Mouse (Mus musculus): ENCODE measurements around the gene Dthd1. TPM values are rescaled to one million over a fixed set of nuclear protein-coding genes. Genes with fewer than 3 reads are reported as not detected.

Dthd1 gene
- 0.15 TPM in 1 of 2 replicates, not detected in the other for total RNA-seq (2015)
- total RNA-seq (2017), result not detected in 2 replicates

GRCm38 (mm10) chr5:62813402-62814071 lies at the start of gene Dthd1:
TSS of gene Dthd1 (plus strand) at chr5:62813823.
- ATAC-seq (replicated peaks; ENCODE audit: poor library complexity), result no peak

DNA sequence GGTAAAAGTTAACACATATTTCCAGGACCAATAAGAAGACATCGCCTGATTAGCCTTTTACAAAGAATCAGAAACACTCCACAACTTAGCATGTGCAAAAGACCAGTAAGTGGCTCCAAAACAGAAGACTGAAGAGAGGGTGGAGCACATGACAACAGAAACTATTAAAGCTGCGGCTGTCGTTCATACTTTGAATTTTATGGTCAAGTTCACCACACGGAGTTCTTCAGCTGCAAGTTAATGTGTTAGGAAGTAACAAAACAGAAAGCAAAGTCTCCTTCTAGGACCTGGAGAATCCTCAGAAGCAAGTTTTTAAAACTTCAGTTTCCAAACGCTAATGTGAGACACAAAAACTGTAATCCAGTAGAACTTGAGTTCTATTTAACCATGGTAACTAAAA lies 49.5 kb upstream of the Dthd1 start:
- no peak for ATAC-seq (replicated peaks; ENCODE audit: poor library complexity)

DNA sequence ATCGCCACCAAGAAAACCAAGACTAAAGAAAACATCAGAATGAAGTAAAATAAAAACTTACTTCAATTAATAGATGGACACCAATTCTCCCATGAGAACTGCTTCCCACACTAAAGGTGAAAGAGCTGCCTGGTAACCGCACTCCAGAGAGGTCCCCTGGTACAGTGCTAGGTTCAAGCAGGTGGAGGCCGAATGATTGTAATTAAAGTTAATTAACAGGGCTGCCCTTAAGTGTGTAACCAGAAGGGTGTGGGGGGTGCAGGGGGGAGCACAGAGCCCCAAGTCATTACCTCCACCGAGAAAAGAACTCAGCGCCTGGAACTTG lies 48.2 kb upstream of the Dthd1 start:
- peak; percentile 2; the same call in 1 of the 2 replicates for ATAC-seq (replicated peaks; ENCODE audit: poor library complexity)

DNA sequence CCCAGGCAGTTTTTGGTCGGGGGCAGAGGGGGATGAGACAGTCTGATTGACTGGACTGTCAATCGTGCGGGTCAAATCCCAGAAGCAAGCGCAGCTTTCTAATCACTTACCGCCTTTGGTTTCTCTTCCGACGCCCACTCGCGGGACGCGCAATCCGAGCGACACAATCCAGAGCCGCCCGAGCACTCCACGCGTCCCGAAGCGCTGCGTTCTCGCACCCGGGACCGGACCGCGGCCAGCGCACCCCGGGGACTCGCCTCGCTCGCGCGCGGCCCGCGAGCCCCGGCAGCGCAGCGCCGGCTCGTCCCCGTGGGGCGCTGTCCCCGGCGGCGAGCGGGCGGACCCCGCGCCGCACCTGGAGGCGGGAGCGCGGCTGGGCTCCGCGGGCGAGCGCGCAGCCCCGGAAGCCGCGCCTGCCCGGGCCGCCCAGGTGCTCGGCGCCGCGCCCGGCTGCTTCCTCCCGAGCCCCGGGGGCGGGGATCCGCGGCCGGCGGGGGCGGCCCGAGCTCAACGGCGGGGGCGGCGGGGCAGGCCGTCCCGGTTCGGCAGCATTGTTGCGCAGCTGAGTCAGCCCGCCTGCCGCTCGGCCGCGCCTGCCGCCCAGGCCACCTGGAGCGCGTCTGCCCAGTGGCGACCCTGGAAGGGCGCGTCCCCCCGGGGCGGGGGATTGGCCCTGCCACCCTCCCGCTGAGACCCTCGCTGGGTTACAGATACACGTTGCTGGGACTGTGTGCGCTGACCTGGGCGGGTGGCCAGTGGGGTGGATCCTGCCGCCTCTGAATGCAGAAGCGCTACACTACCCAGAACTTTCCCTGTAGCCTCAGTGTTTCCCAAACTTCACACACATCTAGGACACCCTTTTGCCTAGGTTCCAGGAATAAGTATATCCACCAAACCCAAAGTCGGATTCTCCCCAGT lies 47.6 kb upstream of the Dthd1 start, which contains the start of gene Arap2:
Gene Arap2, minus strand, starts transcription at position 376 of the 918 bp plus-strand sequence.
- ATAC-seq (replicated peaks; ENCODE audit: poor library complexity), result peak; percentile 41

DNA sequence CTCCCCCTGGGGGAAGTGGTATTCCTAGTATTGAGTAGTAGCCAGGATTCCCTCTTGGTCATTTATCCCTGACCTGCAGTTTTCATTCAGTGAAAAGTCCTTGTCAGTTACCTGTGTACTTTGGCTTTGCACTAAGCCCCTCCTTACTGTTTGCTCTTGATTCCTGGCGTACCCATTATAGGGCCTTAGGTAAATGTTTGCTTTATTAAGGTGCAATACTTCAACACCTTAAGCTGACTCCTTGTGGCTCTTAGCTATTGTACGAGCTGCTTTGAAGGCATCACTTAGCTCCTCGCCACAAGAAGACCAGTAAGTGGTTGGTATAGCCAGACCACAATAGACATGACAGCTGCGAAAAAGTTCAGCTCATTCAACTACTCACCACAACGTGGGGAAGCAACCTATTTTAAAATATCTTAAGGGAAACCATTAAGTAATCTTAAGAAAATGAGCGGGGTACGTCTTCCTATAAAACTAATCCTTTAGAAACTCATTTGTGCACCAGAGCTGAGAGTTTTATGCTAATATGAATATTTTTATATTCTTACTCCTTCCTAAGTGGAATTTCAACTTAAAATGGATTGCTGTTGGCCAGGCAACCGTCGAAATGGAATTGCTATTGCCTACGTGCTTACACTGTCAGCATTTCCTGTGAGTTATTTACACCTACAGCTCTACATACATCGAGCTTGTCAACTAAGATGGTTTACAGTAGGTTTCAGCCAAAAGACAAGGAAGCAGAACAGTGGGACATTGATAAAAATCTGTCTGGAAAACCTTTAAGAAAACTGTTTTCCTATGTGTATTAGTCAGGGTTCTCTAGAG lies 41.6 kb upstream of the Dthd1 start:
- peak; percentile 82 for ATAC-seq (replicated peaks; ENCODE audit: poor library complexity)

DNA sequence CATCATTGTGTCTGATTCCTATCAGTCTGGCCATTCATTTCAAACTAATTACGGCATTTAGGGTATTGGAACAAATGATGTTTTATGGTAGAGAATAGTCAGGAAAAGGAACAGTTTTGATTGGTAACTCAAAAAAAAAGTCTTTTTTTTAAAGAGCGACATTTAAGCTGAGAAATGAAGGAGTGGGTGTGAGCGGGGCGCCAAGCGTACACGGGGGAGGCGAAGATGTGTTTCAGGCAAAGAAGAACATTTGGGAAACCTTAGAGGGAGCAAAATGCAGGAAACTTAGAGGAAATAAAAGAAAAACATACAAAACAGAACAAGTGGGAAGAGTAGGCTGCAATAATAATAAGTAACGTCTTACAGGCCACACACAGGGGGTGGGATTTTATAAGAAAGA lies 35.8 kb upstream of the Dthd1 start:
- no peak for ATAC-seq (replicated peaks; ENCODE audit: poor library complexity)

- peak; percentile 26; the same call in 1 of the 2 replicates for ATAC-seq (replicated peaks; ENCODE audit: poor library complexity)
Observed at GRCm38 (mm10) chr5:62778682-62779081, 34.9 kb upstream of the Dthd1 start.

DNA sequence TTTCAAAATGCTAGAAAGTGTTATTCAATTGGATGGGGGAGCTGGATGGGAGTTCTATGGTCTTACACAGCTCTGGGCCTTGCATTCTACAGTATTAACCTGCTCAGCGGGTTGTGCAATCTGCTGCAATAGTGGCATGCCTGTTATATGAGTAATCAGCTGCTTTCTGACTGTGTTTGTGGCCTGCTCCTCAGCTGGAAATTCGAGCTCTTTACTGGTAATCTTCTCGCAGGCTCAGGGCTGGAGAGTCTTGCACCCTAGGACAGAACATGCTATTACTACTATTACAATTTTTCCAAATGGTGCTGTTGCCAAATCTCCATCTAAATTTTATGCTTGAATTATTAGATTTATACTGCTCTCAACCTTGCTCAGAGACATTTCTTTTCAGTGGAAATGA lies 26.8 kb upstream of the Dthd1 start:
- no peak for ATAC-seq (replicated peaks; ENCODE audit: poor library complexity)

DNA sequence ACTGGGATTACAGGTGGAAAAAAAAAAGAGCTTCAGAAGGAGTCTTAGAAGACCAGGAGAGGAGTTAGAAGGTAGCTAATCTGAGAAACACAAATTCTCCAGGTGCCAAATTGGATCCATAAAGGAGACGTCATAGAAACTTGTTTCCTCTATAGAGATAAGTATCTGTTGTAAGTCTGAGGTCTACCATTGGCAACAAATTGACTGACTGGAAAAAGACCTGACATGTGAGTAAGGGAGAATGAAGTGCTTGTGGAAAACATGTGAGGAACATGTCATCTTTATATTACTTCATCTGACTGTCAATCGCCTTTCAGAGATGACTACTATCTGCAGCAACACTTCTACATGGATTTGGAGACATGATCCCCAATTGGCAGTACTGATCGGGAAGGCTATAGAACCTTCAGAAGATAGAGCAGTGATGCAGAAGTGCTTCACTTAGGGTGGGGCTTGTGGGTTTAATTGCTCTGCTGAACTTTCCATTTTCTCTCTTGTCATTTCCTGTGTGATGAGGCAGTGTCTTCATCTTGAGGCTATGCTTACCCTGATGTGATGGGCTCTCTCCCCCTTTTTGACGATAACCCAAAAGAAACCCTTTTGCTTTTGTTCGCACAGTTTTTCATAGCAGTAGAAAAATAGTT lies 22.6 kb upstream of the Dthd1 start:
- ATAC-seq (replicated peaks; ENCODE audit: poor library complexity), result peak; percentile 46; the same call in 1 of the 2 replicates

GRCm38 (mm10) chr5:62792776-62793175 lies 20.8 kb upstream of the Dthd1 start:
- no peak for ATAC-seq (replicated peaks; ENCODE audit: poor library complexity)

- ATAC-seq (replicated peaks; ENCODE audit: poor library complexity), result no peak
Observed at GRCm38 (mm10) chr5:62814072-62814414, 420 bp downstream of the Dthd1 start.

GRCm38 (mm10) chr5:62815741-62816140 lies 2.1 kb downstream of the Dthd1 start:
- peak; percentile 95 for ATAC-seq (replicated peaks; ENCODE audit: poor library complexity)

GRCm38 (mm10) chr5:62819567-62819966 lies 5.9 kb downstream of the Dthd1 start:
- no peak for ATAC-seq (replicated peaks; ENCODE audit: poor library complexity)

DNA sequence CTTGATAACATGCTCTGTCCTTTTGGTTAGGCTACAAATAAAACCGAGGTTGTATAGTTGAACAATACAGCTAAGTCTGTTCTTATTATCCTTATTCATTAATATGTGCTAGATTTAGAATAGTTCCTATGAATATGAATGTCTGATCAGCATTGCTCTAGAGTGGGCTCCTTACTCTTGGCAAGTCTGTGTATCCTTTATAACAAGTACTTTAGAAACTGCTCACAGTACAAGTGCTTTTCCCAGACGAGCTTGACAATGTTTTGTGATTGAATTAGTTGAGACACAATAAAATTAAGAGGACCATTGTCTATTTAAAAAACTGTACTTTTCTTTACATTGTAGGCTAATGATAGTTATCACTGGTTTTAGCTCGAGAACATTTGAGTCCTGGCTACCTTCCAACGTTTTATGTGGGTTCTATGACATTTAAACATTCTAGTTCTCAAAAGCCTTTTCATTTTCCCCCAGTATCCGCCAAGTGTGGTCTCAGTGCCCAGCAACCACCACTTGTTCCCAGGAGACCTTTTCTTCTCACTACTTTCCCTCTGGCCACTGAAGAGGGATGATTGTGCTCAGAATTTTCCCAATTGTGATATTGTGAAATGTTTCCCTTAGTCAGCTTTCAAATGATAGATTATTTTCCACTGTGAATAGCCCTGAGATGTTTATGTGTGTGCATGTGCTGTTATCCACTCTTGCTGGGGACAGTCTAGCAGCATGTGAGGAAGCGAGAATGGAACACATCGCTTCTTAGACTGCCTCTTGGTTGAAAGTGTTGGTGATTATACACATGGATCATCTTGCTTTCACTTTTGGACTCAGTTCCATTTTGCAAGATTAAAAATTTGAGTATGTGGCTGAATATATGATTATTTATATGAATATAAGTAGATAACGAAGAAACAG lies 7.0 kb downstream of the Dthd1 start:
- no peak for ATAC-seq (replicated peaks; ENCODE audit: poor library complexity)

DNA sequence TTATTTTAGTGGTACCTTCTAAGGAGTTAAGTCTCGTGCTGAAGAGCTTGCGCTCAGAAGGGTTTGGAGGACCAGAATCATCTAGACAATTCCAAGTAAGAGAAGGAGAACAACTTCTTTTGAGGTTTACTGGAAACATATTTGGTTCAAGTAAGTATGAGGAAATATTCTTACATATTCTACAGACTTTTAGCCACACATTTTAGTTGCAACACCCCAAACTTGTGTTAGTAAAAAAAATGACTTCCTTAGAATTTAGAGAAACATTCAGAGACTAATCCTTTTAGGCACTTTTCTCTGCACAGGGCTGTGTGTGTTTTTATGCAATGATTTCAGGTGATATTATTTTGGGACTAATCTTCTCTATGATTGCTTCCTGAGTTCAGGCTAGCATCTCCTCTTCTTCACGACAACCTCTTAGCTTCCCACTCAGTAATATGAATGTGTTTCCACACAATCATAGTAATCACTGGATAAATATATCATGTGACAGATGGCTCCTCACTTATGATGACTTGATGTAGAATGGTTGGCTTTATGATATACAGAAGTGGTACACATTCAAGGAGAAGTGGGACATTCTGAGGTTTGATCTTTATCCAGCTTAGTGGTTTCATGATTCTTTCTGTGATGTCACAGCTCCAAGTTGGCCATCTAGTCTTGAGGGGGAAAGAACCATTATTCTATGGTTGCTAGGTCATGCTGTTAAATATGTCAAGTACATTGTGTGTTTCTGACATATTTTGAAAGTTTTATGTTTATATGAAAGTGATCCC lies 29.5 kb downstream of the Dthd1 start:
- peak; percentile 72 for ATAC-seq (replicated peaks; ENCODE audit: poor library complexity)

DNA sequence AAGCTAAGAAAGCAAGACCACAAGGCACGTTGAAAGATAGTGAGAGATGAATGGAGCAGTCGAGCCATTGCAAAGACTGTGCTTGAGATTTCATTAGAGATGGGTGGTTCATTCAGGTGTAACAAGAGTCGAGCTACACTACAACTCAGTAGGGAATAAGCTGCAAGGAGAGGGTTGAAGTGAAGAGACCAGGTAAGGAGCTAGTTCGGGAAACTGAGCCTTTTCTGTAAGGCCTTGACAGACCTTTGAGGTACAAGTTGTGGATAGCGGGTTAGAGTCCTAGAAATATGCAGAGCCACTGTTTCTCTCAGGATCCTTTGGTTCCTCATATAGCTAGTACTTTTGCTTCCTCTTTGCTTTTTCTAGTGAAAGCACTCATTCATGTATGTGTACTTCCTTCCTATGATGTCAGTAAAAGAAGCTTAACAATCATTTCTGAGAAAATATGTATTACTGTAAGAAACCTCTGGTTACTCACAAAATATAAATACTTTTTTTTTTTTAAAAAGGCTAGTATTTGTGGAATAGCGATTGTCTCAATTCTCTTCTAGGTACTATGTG lies 33.0 kb downstream of the Dthd1 start:
- ATAC-seq (replicated peaks; ENCODE audit: poor library complexity), result peak; percentile 65

DNA sequence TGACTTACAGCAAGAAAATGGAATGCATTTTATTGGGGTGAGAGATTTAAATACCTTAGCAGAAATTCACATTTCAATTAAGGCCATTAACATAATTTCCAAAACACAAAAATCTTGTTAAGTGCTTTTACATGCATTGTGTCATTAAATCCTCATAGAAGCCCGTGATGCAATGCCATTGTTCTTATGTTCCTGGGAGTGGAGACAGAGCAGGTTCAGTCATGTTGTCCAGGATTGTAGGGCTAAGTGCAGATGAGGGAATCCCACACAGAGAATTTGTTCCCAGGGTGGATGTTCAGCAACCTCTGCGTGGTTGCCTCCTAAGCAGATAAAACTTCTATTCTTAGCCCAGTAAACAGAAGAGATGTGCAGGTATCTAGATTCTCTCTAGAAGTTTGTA lies 37.7 kb downstream of the Dthd1 start:
- no peak for ATAC-seq (replicated peaks; ENCODE audit: poor library complexity)

GRCm38 (mm10) chr5:62854361-62854844 lies 40.8 kb downstream of the Dthd1 start:
- ATAC-seq (replicated peaks; ENCODE audit: poor library complexity), result peak; percentile 31; the same call in 1 of the 2 replicates

Measured in megakaryocyte progenitor cell, adult 5-6 weeks (primary cell).